In the genomic region with DNA sequence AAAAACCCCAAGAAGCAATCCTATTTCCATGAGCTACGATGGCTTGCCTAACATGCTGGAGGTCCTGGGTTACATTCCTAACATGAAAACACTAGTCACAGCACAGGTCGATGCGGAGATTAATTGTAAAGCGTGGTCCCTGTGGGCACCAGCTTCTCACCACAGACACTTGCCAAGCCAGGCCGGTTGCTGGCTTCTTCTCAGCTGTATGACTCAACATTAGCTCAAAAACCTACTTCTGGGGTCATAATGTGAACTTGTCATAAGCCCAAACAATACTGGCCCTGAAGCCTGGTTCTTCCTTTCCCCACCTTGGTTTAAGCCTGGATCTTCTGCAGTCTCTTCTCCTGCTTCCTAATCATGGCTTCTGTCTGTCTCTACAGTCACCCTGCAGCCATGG, we compare ENCODE assay signal across 21 mouse cellular contexts. TPM values are rescaled to one million over a fixed set of nuclear protein-coding genes. Genes with fewer than 3 reads are reported as not detected.
DNase-seq lines count a peak whose midpoint lies in the region; ATAC-seq lines count a peak whose summit lies in the region.
"Had no signal": no experiment of that assay in that cellular context is flagged by ENCODE, and none has a peak within 500 bp of the region (broad histone marks: within the 10 kb centered on the region; RNA-seq: fewer than 3 reads in every experiment).

No protein-coding gene starts in this region.

- H3K9me3 ChIP-seq in intestine, embryonic 15.5 days = no peaks in the 10 kb centered on the region
- H3K9me3 ChIP-seq: embryonic facial prominence, embryonic 13.5 days; forebrain, embryonic 15.5 days; heart, embryonic 15.5 days; hindbrain, embryonic 10.5 days; hindbrain, embryonic 15.5 days had no signal

- no peaks in the 10 kb centered on the region for H3K27me3 ChIP-seq in intestine, embryonic 15.5 days (replicated peaks)
- H3K27me3 ChIP-seq: embryonic facial prominence, embryonic 13.5 days; forebrain, embryonic 15.5 days; heart, embryonic 15.5 days; hindbrain, embryonic 15.5 days had no signal

- DNase-seq in cerebellum, postnatal 10 days = peak; percentile 14 to 16
- DNase-seq in 3134 (ENCODE audit: extremely low read depth, insufficient read length, low spot score) (peak; percentile 24), 3T3-L1 (ENCODE audit: low read depth, low spot score) (peak; percentile 73), adipocyte (ENCODE audit: low spot score) (peak; percentile 12)
- DNase-seq in layer of hippocampus, postnatal 14 days (ENCODE audit: low spot score in 2 of 2) = no peak
- DNase-seq in urinary bladder, postnatal 25 days (ENCODE audit: low spot score) = no peak
- DNase-seq: cerebellum, adult 2 months; cerebellum, postnatal 14 days; gastrocnemius, postnatal 36 days; heart, adult 18-20 months; kidney, adult 8-10 months had no signal

- H3K9ac ChIP-seq in intestine, embryonic 15.5 days = no peak overlapping the region
- H3K9ac ChIP-seq: embryonic facial prominence, embryonic 13.5 days; forebrain, embryonic 15.5 days; heart, embryonic 15.5 days; hindbrain, embryonic 15.5 days had no signal

- no peak for ATAC-seq in cerebellum, adult (ENCODE audit: insufficient number of reproducible peaks, low FRiP score, low TSS enrichment)
- no peak for ATAC-seq in intestine, embryonic 15.5 days
- ATAC-seq: forebrain, embryonic 15.5 days; intestine, postnatal 0 days had no signal

- no peaks in the 10 kb centered on the region for H3K4me1 ChIP-seq in intestine, embryonic 15.5 days (replicated peaks)

- no peak overlapping the region for H3K4me3 ChIP-seq in intestine, embryonic 15.5 days (replicated peaks)
- H3K4me3 ChIP-seq: embryonic facial prominence, embryonic 13.5 days; forebrain, embryonic 15.5 days; heart, embryonic 15.5 days; hindbrain, embryonic 10.5 days; hindbrain, embryonic 15.5 days had no signal

- no peak overlapping the region for H3K27ac ChIP-seq in intestine, embryonic 15.5 days
- H3K27ac ChIP-seq: embryonic facial prominence, embryonic 13.5 days; forebrain, embryonic 15.5 days; heart, embryonic 15.5 days; hindbrain, embryonic 10.5 days; hindbrain, embryonic 15.5 days had no signal

- no peak overlapping the region for H3K4me2 ChIP-seq in intestine, embryonic 15.5 days (replicated peaks)
- H3K4me2 ChIP-seq: embryonic facial prominence, embryonic 13.5 days; forebrain, embryonic 15.5 days; heart, embryonic 11.5 days; heart, embryonic 15.5 days; hindbrain, embryonic 15.5 days had no signal

- no peaks in the 10 kb centered on the region for H3K36me3 ChIP-seq in intestine, embryonic 15.5 days
- H3K36me3 ChIP-seq: embryonic facial prominence, embryonic 13.5 days; forebrain, embryonic 15.5 days; heart, embryonic 15.5 days; hindbrain, embryonic 10.5 days; hindbrain, embryonic 15.5 days had no signal

- 87% methylated on average over 5 of the region's 5 CpGs for WGBS in intestine, embryonic 15.5 days

RNA-seq across cellular contexts. Expression of a gene that starts 33.4 kb away (rescaled TPM):
- total RNA-seq in layer of hippocampus, postnatal 14 days (2021) = 10 to 100 TPM in 1 of 2 experiments, 1 to 10 TPM in 1; 8.8 to 10.3 TPM
- polyA plus RNA-seq in intestine, embryonic 15.5 days (2015; fragmentation: Nextera tagmentation; extraction: Ambion mirVana) = 46.1 and 50.0 TPM in 2 replicates

RNA-seq across cellular contexts. Expression of a gene that starts 59.9 kb away (rescaled TPM):
- total RNA-seq in layer of hippocampus, postnatal 14 days (2021) = under 1 TPM; 0.19 to 0.35 TPM
- 15.3 and 15.5 TPM in 2 replicates for polyA plus RNA-seq in intestine, embryonic 15.5 days (2015; fragmentation: Nextera tagmentation; extraction: Ambion mirVana)
- total RNA-seq: CH12.LX had no signal
- polyA plus RNA-seq: hindbrain, embryonic 15.5 days had no signal

Comparison
In these comparisons a context has a peak if more than half of its experiments do, and no peak if none do; other contexts are left out.
1. DNase-seq: peak in cerebellum, postnatal 10 days (2 of 2), 3134 (single experiment), 3T3-L1 (single experiment) and adipocyte (single experiment); none in layer of hippocampus, postnatal 14 days (0 of 2) and urinary bladder, postnatal 25 days (single experiment).